Mouse (Mus musculus) heart, adult 11 months (tissue): ENCODE measurements around the gene Camkv.

ENCODE experiments used
- DNase-seq: peaks from one replicate; pipeline ENCODE4 v3.0.0; 2022

The Camkv gene

GRCm38 (mm10) chr9:107966676-107967075 lies 31.2 kb downstream of the Camkv start:
- DNase-seq, result peak; percentile 96

GRCm38 (mm10) chr9:107967437-107967836 lies 32.0 kb downstream of the Camkv start:
- DNase-seq, result peak; percentile 93

GRCm38 (mm10) chr9:107968531-107968930 lies 33.1 kb downstream of the Camkv start:
- peak; percentile 90 for DNase-seq

GRCm38 (mm10) chr9:107970311-107970710 lies 34.8 kb downstream of the Camkv start:
- peak; percentile 93 for DNase-seq

GRCm38 (mm10) chr9:107971690-107972541 lies 36.4 kb downstream of the Camkv start:
- peak; percentile 99 for DNase-seq

DNA sequence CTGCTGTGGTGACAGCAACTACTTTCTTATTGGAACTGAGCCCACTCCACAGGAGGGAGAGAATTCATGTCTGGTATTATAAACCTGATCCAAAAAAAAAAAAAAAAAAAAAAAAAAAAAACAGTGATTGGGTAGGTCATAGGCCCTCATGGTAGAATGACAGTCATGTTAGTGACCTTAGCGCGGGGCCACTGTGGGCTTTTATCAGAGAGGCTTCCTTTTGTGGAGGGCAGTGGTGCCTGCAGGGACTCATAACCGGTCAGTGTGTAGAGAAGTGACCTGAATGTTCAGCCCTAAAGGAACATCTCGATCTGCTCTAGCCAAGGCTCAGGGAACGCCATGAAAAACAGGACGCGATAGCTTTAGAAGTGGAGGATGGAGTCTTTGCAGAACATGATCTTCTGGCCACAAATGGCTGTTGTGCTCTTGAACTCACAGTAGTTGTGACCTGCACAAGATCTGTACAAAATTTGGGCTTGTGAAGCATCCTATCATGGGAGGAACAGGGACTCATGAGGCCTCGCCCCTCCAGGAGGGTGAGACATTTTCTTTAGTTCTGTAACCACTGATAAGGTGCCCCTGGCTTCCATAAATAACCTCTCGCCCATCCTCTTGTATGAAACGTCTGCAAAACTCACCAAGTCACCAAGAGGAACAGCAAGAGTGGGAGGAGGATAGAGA lies 39.2 kb downstream of the Camkv start:
- DNase-seq, result peak; percentile 92

GRCm38 (mm10) chr9:107975399-107976386 lies 40.2 kb downstream of the Camkv start, which contains the start of gene Uba7:
TSS of gene Uba7 (plus strand) at chr9:107975505.
- DNase-seq, result peak; percentile 97

GRCm38 (mm10) chr9:107978815-107979214 lies 43.3 kb downstream of the Camkv start:
- DNase-seq, result peak; percentile 92

- DNase-seq, result peak; percentile 96
Observed at GRCm38 (mm10) chr9:107981684-107982605, 46.5 kb downstream of the Camkv start.

- DNase-seq, result peak; percentile 100
Observed at GRCm38 (mm10) chr9:107982681-107983346, 47.3 kb downstream of the Camkv start, which contains the start of gene Gm20661. TSS of gene Gm20661 (plus strand) at chr9:107983058.

DNA sequence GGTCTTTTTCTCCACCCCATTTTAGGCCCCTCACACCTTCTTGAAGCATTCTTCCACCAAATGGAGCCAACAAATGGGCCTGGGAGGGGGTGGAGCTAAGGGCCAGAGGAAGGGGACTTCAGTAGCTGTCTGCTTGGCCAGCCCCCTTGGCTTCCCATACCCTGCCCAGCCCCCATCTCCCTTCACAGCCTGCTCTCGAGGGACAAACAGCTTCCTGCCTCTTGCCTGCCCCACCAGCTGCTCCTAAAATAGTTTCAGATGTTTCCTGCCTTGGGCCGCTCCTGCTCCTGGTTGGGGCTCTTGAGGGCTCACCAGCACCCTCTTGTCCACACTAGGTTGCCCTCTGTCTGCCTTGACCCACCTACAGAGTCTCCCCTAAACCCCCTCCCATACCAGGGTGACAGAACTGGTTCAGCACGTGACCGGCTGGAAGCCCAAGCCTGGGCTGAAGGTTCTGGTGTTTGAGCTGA lies 48.0 kb downstream of the Camkv start:
- peak; percentile 100 for DNase-seq

GRCm38 (mm10) chr9:107984052-107984753 lies 48.7 kb downstream of the Camkv start:
- peak; percentile 95 for DNase-seq

DNA sequence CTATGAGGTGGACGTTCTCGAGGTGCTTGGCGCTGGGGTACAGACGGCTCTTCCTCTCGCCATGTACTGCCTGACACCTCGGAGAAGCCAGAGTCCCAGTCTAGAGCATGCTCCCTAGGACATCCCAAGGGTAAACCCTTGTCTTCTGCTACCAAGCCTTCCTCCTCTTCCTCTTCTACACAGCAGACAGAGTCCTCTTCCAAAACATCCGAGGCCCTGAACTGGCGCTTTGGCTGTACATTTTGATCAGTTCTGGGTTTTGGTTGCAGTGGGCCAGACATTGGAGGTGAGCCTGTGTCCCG lies 49.2 kb downstream of the Camkv start:
- DNase-seq, result peak; percentile 95

GRCm38 (mm10) chr9:107985131-107986119 lies 50.0 kb downstream of the Camkv start, which contains the start of gene Inka1:
TSS of gene Inka1 (minus strand) at chr9:107985879.
- DNase-seq, result peak; percentile 99

- DNase-seq, result peak; percentile 98
Observed at GRCm38 (mm10) chr9:107986376-107986775, 50.9 kb downstream of the Camkv start.

GRCm38 (mm10) chr9:107987950-107988349 lies 52.5 kb downstream of the Camkv start:
- peak; percentile 91 for DNase-seq

DNA sequence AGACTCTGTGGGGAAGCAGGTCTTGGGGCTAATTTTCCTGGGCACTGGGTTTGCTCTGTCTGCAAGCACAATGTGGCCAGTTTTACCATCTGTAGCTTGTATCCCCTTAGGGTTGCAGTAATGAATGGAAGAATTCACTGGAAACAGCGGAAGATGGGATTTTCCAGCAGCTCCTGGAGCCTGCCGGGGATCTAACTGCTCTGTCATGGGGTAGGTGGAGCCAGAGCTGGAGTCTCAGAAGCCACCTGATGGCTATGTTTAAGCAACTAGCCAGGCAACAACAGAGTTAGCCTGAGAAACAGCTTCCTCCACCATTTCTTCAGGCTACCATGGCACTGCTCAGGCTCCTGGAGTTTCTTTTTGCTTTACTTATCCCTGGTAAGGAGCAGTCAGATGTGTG lies 56.7 kb downstream of the Camkv start, which contains the start of gene Cdhr4:
Gene Cdhr4, plus strand, starts transcription at position 301 of the 400 bp plus-strand sequence.
- no peak for DNase-seq

DNA sequence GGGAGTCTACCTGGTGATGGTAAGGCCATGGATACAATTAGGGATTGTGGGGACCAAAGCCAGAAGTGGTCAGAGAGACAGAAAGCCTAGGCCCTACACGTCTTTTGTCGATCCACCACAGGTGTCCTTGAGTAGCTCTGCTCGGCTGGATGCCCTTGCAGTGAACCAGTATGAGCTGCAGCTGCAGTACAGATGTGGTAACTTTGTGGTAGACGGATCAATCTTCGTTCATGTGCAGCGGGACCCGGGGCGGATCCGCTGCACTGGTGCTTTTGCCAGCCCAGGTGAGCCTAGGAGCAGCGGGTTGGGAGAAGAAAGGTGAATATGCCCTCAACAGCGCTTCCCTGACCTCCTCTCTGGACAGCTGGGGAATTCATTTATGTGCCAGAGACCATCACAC lies 57.5 kb downstream of the Camkv start:
- peak; percentile 85 for DNase-seq

DNA sequence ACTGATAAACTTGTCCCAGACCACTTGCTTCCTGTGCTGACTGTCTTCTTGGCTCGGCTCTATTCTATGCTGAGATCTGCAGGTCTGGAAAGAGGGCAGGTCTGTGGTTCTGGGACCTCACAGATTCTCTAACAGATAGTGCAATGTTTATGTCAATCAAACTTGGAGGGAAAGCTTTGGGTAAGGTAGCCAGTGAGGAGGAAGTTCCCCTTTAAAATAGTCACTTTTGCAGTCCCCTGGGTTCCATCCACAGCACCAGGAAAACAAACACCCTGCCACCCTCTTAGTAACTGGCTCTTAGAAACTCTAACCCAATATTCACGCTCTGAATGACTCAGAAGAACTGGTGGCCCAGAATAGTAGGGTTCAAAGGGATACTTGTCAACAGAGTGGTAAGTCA lies 59.0 kb downstream of the Camkv start:
- peak; percentile 87 for DNase-seq
